Mouse (Mus musculus) T-helper 1 cell (primary cell): ENCODE measurements around the gene Slc35b4.

Experiments used
- in situ Hi-C: fragments of 300-600 bp; cut with MboI, MseI; formaldehyde crosslinking; loops from one replicate; pipeline ENCODE4 v1.15.1; 2025; ENCODE audit warnings: high pct_unique_total_duplicates

Slc35b4 gene

DNA sequence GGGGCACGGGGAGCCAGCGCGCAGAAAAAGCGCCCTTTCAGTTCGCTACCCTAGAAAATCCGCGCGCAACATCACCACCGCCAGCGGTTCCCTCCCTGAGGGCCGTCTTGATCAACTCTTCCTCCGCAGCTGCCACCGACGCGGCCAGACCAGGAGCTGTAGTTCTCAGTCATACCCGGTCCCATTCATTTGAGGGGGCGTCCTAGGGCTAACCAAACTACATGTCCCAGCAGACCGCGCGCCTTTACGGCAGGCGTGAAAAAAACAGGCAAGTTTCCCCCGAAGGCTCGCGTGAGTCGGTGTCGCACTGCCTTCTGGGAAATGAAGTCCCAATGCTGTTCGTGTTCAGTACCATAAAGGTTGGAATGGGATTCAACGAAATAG, at the start of gene Slc35b4:
TSS of gene Slc35b4 (minus strand) at position 248 of the 384 bp plus-strand sequence.
- in situ Hi-C loops: loop anchor here (5.0 kb wide), 1 partner anchor 1115 kb away; the partner anchor contains the start of gene Chchd3

DNA sequence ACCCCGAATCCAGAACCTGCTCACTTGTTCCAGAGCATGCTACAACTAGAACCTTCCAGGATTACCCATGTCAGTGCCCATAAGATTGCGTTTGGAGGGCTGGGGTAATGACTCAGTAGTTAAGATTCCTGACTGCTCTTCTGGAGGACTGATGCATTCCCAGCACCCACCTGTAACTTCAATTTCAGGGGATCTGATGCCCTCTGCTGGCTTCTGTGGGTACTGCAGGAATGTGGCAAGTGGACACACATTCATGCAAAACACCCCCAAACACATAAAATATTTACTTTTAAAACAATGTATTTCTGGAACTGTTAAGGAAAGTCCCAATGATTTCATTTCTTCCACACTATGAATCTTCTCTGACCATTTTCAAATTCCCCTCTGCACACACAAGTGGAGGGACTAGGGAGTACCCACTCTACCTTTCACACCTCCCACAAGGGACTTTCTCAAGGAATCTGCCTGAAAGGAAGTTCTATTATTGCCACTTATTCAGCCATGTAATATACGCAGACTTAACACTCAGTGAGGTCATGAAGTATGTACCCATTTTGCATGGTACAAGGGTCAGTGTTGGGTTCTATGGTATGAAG, 48.2 kb upstream of the Slc35b4 start:
- in situ Hi-C loops: loop anchor here (10.0 kb wide), 1 partner anchor 50 kb away; no protein-coding TSS in a partner anchor

DNA sequence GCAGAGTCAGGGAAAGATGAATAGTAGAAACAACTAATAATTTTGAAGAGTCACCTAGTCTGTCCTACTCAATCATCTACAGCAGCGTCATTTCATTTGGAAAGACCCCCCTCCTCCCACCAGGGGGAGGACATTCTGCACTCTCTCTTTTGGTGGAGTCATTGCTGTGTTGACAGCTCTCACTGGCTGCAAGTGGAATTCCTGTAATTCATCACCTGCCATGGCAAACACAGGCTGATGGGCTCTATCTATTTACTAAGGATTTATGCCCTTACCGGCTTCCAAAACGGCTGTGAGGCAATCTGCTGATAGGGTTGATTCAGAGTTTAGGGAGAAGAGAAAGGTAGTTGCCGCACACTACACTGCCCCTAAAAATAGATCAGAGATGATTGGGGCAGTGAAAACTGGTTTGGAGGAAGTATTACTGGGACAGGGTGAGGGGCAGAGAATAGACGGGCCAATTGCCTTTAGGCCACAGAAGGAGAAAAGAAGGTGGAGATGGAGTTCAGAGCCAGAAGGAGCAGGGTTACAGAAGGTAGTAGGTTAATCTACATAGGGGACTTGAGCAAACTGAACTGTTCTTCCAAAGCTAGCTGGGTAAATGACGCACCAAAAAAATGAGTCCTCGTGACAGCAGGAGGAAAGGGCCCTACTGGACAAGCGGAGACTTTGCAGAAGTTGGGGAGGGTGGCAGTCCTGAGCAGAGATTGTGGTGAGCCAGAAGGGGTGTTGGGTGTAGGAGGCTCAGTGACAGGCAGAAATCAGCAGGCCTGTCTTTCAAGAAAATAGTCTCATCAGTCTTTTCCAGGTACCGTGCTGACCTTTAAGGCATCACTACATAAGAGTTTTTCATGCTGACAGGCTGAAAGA, 39.8 kb upstream of the Slc35b4 start:
- in situ Hi-C loops: no loop called here

DNA sequence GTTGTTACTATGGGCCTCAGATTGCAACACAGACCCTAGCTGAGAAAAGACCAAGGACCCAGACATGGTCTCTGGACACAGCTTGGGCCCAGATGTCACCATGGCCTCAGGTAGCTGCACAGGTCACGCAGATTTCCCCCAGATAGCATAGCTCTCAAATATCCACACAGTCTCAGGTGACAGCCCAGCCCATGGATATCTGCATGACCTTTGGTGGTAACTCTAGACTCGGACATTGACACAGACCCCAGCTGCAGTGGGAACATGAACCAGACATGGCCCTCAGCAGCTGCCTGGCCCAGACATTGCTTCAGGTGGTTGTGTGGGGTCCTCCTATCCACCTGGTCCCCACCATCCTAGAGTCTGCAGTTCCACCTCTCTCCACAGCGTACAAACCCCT, 28.8 kb upstream of the Slc35b4 start:
- in situ Hi-C loops: no loop called here

DNA sequence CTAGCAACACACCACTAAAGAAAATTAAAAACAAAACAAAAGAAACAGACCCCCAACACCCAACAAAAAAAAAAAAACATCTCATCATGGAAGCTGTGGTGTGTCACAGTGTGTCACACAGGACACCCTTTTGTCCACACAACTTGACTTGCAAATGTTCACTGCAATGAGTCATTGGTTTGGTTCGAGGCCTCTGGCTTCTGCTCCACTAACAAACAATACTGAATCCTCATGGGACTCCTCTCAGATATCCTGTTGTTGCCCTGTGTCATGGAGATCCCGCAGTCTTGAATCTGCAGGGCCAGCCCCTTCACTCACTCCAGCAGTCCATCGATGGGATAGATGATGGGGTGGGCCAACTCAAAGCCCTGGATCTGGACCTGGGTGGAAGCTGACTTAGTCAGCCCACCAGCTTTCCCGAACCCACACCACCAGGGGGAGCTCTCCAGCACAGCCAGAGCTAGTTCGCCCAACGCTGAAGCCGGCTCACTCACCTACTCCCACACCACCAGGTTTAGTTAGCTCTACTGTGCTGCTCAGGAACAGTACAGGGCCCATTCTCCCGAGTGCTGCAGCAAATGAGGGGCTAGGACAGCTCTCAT, 28.2 kb upstream of the Slc35b4 start:
- in situ Hi-C loops: no loop called here

DNA sequence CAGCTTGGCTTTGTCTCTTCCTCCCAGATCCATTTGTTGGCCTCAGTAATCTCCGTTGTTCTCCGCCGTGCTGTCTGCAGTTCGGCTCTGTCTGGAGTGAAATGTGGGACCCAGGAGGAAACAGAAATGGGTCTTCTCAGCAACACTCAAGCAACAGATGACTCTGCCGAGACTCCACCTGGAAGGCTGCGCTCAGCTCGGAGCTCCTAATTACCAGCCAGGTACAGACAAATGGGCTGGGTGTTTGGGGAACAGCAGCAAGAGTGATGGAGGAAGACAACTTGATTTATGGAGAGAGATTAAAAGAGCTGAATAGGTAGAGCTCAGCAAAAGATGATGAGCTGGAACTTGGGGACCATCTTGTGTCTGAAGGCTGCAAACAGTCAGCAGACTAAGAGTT, 26.6 kb upstream of the Slc35b4 start:
- in situ Hi-C loops: no loop called here

DNA sequence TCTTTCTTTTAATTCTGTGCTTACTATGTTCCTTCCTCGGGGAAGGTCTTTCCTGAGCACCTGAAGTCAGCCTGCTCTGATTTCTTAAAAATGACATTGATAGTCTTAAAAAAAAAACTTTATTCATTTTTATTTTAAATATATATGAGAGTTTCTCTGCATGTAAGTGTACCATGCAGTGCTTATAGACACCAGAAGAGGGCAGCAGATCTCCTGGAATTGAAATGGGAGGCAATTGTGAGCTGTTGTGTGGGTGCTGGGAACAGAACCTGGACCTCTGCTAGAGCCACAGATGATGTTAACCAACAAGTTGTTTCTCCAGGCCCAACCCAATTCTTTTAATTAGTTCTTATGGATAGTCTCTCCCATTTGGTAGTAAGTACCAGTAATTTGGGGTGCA, 18.1 kb upstream of the Slc35b4 start:
- in situ Hi-C loops: no loop called here

DNA sequence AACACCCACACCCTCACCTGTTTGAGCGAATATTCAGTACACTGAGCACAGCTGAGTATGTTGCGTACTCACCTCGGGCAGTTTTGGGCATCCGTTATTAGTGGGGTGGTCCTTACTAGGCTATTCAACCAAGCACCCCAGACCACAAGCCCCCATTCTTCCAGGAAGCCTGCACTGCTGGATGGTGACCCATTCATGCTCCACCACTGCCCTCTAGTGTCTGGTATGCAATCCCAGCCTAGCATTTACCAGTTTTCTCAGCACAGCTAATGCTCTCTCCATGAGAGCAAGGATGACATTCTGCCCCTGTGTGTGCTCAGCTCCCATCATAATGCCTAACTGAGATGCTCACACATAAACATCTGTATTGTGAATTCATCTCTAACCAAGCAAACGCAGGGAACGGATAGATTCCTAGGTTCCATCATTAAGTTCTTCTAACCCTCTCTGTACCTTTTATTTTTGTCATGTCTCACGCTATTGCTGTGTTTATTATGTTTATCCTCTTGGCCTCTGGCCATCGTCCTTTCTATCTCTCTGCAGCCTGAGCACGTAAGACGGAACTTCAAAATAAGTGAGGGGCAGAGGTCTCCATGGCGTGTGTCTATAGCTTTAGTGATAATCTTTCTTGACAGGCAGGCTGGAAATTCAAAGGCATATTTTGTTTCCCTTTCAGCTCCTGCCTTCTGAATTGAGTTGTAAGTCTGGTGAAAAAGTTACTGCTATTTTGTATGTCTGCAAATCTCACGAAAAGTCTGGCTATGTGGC, 17.0 kb upstream of the Slc35b4 start:
- in situ Hi-C loops: no loop called here

DNA sequence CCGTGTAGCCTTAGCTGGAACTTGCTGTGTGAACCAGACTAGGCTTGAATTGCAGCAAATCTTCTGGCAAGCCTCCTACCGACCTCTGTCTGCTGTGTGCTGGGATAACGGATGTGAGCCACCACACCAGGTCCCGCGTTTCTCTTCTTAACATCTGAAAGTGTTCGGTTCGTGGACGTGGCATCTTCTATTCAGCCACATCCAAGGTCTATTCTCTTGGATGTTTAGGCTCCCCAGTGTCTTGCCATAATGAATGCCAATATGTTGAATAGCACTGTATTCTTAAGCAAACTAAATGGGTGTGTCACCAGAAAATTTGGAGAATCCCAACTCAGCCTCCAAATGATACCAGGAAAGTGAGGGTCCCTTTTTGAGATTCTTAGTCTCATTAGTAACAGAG, 14.5 kb upstream of the Slc35b4 start:
- in situ Hi-C loops: no loop called here

DNA sequence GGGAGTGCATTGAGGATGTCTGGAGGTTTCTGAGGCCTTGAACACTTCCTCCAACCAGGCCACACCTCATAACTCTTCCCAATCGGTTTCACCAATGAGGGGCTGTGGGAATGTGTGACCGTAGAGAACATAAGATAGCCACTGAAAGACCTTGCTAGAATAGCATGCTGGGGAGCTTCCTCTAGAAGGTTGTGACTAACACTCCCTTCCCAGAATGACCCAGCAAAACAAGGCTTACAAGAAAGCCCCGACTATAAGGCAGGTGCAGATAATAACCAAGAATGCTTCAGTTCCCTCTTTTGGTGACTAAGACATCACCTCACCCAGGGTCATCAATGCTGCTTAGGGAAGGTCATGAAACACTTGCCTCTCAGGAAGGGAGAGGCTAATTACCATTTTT, 12.6 kb upstream of the Slc35b4 start:
- in situ Hi-C loops: no loop called here

DNA sequence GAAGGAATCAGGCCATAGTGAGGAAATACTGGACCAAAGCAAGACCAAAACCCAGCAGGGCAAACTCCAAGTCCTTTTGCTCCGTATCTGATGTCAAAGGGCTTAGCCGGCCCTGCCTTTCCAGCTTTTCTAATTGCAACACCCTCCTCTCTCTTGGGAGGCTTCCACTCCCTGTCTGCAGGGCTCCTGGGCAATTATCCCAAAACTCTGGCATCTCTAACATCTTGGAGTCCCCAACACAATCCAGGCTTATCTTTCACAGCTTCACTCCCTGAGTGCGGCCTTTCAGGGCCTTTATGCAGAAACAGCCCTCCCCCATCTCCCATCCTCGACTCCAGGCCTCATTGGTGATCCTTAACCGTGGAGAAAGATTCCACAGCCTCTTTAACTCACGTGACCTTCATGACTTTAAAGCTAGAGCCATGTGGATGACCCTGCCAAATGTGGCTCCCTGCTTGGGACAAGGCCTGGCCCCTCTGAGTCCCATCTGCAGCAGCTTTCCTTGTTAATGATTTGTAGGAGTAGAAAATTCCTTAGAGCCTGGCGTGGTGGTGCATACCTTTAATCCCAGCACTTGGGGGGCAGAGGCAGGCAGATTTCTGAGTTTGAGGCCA, 11.2 kb upstream of the Slc35b4 start:
- in situ Hi-C loops: no loop called here

DNA sequence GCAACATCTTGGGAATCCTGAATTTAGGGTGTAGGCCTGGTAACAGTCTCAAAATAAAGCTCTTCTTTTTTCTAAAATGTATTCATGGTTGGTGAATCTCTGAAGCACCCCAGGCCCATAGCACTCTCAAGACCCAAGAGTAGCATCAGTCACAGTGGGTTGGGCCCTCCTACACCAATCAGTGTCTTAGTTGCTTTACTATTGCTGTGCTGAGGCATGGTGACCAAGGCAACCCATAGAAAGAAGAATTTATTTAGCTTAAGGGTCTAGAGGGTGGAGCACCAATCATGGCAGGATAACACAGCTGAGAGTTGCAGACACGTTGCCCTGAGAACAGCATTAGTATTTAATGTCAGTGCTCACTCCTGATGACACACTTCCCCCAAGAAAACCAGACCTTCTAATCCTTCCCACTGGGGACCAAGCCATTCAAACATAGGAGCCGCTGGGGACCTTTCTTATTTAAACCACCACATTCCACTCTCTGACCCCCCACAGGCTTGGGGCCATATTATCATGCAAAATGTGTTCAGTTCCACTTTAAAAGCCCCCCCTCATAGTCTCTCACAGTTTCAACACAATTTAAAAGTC, 10.5 kb upstream of the Slc35b4 start:
- in situ Hi-C loops: no loop called here

DNA sequence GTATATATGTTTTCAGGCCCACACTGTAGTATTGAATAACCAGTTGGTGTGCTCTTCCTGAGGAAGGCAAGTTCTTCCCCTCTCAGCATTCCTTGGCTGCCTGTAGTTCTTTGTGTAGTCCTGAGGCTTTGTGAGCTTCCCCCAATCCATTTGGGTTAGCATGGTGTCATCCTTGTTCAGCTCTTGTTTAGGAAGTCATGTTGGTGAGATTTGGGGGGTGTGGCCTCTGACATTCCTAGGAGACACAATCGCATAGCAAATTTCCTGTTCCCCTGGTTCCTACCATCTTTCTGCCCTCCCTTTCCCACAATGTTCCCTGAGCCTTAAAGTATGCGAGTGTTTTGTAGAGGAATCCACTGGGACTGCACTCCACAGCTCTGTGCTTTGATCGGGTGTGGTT, 6.4 kb upstream of the Slc35b4 start:
- in situ Hi-C loops: no loop called here

DNA sequence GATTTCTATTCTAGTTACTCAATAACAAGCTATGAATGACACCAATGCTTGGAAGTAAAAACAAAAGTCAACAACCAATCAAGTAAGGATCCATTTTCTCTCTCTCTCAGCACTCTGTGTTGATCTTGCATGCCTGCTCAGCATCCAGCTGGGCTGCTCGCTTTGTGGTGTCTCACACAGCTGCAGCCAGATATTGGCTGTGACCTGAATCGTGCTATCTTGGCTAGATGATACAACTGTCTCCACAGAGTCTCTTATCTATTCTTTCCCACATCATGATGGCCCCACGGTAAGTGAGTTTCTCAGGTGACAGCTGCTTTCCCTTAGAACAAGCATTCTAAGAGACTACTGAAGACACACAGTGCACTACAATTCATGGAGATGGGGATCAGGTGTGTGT, 5.0 kb upstream of the Slc35b4 start:
- in situ Hi-C loops: no loop called here

DNA sequence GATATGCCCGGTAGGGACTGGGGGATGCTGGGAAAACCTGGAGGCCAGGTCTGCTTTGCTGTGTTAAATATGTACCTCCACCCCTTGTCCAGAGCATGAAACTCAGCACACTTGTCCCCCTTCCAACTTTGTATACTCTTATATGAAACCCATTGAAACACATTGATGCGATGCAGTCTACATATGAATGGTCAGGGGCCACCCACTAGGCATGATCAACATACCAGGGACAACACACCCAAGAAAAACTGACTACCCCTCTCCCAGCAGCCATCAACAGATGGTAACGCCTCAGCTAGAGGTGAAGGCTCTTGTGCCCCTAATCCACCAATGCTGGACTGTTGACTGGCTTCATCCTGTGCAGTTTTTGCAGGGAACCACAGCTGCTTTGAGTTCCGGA, 3.0 kb upstream of the Slc35b4 start:
- in situ Hi-C loops: loop anchor here (5.0 kb wide), 1 partner anchor 1118 kb away; the partner anchor contains the start of gene Chchd3

DNA sequence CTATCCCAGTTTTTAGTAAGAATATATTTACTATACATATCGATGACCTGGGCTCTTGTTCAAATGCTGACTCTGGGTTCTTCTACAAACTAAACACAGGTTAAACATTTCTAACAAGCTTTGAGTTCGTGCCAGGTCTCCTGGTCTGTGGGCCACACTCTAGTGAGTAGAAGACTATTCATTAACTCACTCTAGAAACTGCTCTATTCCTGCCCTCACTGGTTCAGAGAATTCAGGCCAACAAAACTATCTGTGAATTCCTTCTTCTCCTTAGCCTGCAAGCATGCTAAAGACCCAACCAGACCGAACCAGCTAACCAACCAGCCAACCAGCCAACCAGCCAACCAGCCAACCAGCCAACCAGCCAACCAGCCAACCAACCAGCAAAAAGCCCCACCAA, 2.1 kb upstream of the Slc35b4 start:
- in situ Hi-C loops: loop anchor here (5.0 kb wide), 1 partner anchor 1117 kb away; the partner anchor contains the start of gene Chchd3

DNA sequence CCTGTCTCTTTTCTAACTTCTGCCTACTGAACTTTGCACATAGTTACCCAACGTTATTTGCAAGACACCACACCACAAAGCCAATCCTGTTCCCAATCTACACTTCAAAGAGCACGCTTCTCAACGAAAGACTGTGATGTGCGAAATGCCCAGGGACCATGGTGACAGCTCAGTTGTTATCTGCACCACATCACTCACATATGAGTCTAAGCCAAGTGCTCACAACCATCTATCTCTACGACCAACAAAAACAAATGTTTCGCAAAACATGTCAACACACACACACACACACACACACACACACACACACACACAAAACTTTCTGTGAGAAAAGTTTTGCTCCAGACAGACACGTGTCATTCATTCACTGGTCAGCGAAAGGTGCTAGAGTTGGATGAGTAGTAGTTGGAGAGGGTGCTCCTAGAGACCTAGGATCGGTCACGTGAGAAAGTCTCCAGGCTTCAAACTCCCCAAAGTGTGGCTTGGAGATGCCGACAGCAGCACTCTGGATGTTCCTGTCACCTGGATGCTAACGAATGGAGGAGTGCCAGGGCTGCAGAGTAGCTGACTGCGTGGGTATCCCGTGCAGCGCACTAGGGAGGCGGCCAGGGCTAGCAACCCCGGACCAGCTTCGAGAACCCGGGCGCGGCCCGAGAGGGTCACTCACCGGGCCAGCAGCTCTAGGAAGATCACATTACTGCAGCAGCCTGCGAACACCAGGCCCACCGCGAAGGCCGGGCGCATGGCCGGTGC, 624 bp downstream of the Slc35b4 start:
- in situ Hi-C loops: loop anchor here (5.0 kb wide), 1 partner anchor 1114 kb away; the partner anchor contains the start of gene Chchd3

DNA sequence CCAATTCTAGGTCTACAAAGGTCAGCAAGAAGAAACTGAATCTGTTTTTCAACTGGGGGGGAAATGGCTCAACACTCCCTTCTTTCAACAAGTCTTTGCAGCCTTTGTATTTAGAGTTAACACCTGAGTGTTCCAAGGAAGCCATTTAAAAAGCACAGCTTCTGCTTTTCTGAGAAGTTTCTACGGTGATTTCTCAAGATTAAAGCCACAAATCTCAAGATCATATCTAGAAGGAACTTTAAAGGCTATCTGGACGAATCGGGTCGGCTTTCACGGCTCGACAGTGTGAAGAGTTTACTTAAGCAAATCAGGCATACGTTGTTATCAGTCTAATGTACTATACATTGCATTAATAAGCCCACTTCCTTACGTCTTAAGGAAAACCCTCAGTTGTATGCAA, 2.2 kb downstream of the Slc35b4 start:
- in situ Hi-C loops: loop anchor here (5.0 kb wide), 1 partner anchor 1112 kb away; the partner anchor contains the start of gene Chchd3

DNA sequence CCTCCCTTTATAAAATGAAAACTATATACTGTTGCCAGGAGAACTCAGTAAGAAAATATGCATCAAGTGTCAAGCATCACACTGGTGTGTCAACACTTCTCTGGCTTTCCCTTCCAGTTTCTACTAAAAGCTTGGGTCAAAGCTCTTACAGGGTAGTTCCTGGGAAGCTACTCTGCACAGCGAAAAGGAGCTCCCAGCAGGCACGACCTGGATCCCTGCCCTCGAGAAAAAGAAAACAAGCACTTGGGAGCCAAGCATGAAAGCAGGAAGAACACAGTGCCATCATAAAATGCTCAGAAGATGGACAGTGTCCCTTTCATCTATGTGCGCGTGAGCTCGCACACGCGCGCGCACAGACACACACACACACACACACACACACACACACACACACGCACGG, 3.7 kb downstream of the Slc35b4 start:
- in situ Hi-C loops: no loop called here
